Mouse (Mus musculus): ENCODE results near the gene Plpp3.

The Plpp3 gene

GRCm38 (mm10) chr4:105158651-105159530 is 1.7 kb downstream of the Plpp3 start:
- DNase-seq (ENCODE audit: low read depth): no peak

GRCm38 (mm10) chr4:105159531-105159870 is 2.4 kb downstream of the Plpp3 start:
- no peak for DNase-seq (ENCODE audit: low read depth)

GRCm38 (mm10) chr4:105160470-105160869 is 3.3 kb downstream of the Plpp3 start:
- DNase-seq (ENCODE audit: low read depth): no peak

- no peak for DNase-seq (ENCODE audit: low read depth)
These were observed 4.9 kb downstream of the Plpp3 start for GRCm38 (mm10) chr4:105162014-105162413.

GRCm38 (mm10) chr4:105162676-105163075 is 5.5 kb downstream of the Plpp3 start:
- DNase-seq (ENCODE audit: low read depth): no peak

- DNase-seq (ENCODE audit: low read depth): no peak
These were observed 6.8 kb downstream of the Plpp3 start for GRCm38 (mm10) chr4:105163981-105164411.

- DNase-seq (ENCODE audit: low read depth): no peak
These were observed 7.8 kb downstream of the Plpp3 start for GRCm38 (mm10) chr4:105164952-105165351.

- DNase-seq (ENCODE audit: low read depth): no peak
These were observed 12.0 kb downstream of the Plpp3 start for GRCm38 (mm10) chr4:105169093-105169571.

- DNase-seq (ENCODE audit: low read depth): no peak
These were observed 13.0 kb downstream of the Plpp3 start for GRCm38 (mm10) chr4:105169826-105170810.

GRCm38 (mm10) chr4:105170811-105171401 is 13.8 kb downstream of the Plpp3 start:
- DNase-seq (ENCODE audit: low read depth): no peak

GRCm38 (mm10) chr4:105171432-105171831 is 14.3 kb downstream of the Plpp3 start:
- DNase-seq (ENCODE audit: low read depth): no peak

GRCm38 (mm10) chr4:105174778-105175177 is 17.6 kb downstream of the Plpp3 start:
- no peak for DNase-seq (ENCODE audit: low read depth)

- no peak for DNase-seq (ENCODE audit: low read depth)
These were observed 18.3 kb downstream of the Plpp3 start for GRCm38 (mm10) chr4:105175255-105176035.

- no peak for DNase-seq (ENCODE audit: low read depth)
These were observed 24.0 kb downstream of the Plpp3 start for GRCm38 (mm10) chr4:105181014-105181658.

GRCm38 (mm10) chr4:105181659-105182167 is 24.6 kb downstream of the Plpp3 start:
- no peak for DNase-seq (ENCODE audit: low read depth)

GRCm38 (mm10) chr4:105182249-105182648 is 25.1 kb downstream of the Plpp3 start:
- DNase-seq (ENCODE audit: low read depth): no peak

- DNase-seq (ENCODE audit: low read depth): no peak
These were observed 27.3 kb downstream of the Plpp3 start for GRCm38 (mm10) chr4:105184490-105184889.

- no peak for DNase-seq (ENCODE audit: low read depth)
These were observed 27.8 kb downstream of the Plpp3 start for GRCm38 (mm10) chr4:105184924-105185323.

GRCm38 (mm10) chr4:105186654-105187053 is 29.5 kb downstream of the Plpp3 start:
- no peak for DNase-seq (ENCODE audit: low read depth)

- no peak for DNase-seq (ENCODE audit: low read depth)
These were observed 30.7 kb downstream of the Plpp3 start for GRCm38 (mm10) chr4:105187873-105188272.

GRCm38 (mm10) chr4:105188801-105189200 is 31.7 kb downstream of the Plpp3 start:
- DNase-seq (ENCODE audit: low read depth): no peak

Data from c-Kit-positive CD71-negative TER-119-negative erythroid progenitor cells, embryonic 14.5 days (primary cell).